9 mouse cellular contexts compared by ENCODE assay signal in genomic region chr19:11092131-11092530, GRCm38 (mm10). TPM values are rescaled to one million over a fixed set of nuclear protein-coding genes. Genes with fewer than 3 reads are reported as not detected.
DNase-seq lines count a peak whose midpoint lies in the region; ATAC-seq lines count a peak whose summit lies in the region.
"Not testable (repeated sequence)": the region's sequence is repeated elsewhere in the genome, so short reads cannot be mapped to it uniquely, and the experiment has no call there.
"Had no signal": no experiment of that assay in that cellular context is flagged by ENCODE, and none has a peak within 500 bp of the region (broad histone marks: within the 10 kb centered on the region; RNA-seq: fewer than 3 reads in every experiment).

No protein-coding gene starts in this region.

- not testable (repeated sequence) for DNase-seq in embryonic facial prominence, embryonic 14.5 days (ENCODE audit: low spot score)
- peak; percentile 2 for DNase-seq in right cerebral cortex, adult 18-20 months

- not testable (repeated sequence) for H3K4me1 ChIP-seq in embryonic facial prominence, embryonic 14.5 days (ENCODE audit: control insufficient read depth, insufficient read depth, low read length); heart, embryonic 13.5 days; intestine, embryonic 15.5 days (replicated peaks); liver, embryonic 12.5 days; midbrain, embryonic 13.5 days (replicated peaks)

- H3K27me3 ChIP-seq in embryonic facial prominence, embryonic 14.5 days (replicated peaks; ENCODE audit: control insufficient read depth, insufficient read depth, low read length) = peaks cover 11% of the 10 kb centered on the region
- peaks cover 27% of the 10 kb centered on the region for H3K27me3 ChIP-seq in heart, embryonic 13.5 days (replicated peaks)
- H3K27me3 ChIP-seq in intestine, embryonic 15.5 days (replicated peaks) = not testable (repeated sequence)
- peaks cover 11% of the 10 kb centered on the region for H3K27me3 ChIP-seq in liver, embryonic 12.5 days (replicated peaks)
- H3K27me3 ChIP-seq in midbrain, embryonic 13.5 days = peaks cover 17% of the 10 kb centered on the region

- ATAC-seq in activated CD4-positive, CD25-positive, alpha-beta regulatory T cell, adult 4 months = peak; percentile 65
- not testable (repeated sequence) for ATAC-seq in embryonic facial prominence, embryonic 14.5 days (ENCODE audit: low read depth); heart, embryonic 13.5 days (ENCODE audit: extremely low read depth, insufficient number of reproducible peaks, low FRiP score, low TSS enrichment); liver, embryonic 12.5 days; midbrain, embryonic 13.5 days
- ATAC-seq in intestine, embryonic 15.5 days = peak; percentile 62

- H3K36me3 ChIP-seq in embryonic facial prominence, embryonic 14.5 days (ENCODE audit: control insufficient read depth, insufficient read depth, low read length); heart, embryonic 13.5 days; intestine, embryonic 15.5 days; liver, embryonic 12.5 days; midbrain, embryonic 13.5 days: not testable (repeated sequence)

- 4% methylated on average over 49 of the region's 50 CpGs for WGBS in embryonic facial prominence, embryonic 14.5 days
- 3% methylated on average over 50 of the region's 50 CpGs for WGBS in heart, embryonic 13.5 days
- WGBS in intestine, embryonic 15.5 days = 4% methylated on average over 50 of the region's 50 CpGs
- WGBS in liver, embryonic 12.5 days (ENCODE audit: insufficient replicate concordance) = 4% methylated on average over 50 of the region's 50 CpGs
- 6% methylated on average over 50 of the region's 50 CpGs for WGBS in midbrain, embryonic 13.5 days

- H3K27ac ChIP-seq in embryonic facial prominence, embryonic 14.5 days (replicated peaks; ENCODE audit: low read depth, low read length); heart, embryonic 13.5 days (replicated peaks); intestine, embryonic 15.5 days; liver, embryonic 12.5 days; midbrain, embryonic 13.5 days: not testable (repeated sequence)

- peak overlapping the region; percentile 52 for H3K4me2 ChIP-seq in embryonic facial prominence, embryonic 14.5 days (ENCODE audit: low read depth, low read length)
- H3K4me2 ChIP-seq in heart, embryonic 13.5 days = peak overlapping the region; percentile 70
- peak overlapping the region; percentile 63 for H3K4me2 ChIP-seq in intestine, embryonic 15.5 days (replicated peaks)
- peak overlapping the region; percentile 48 for H3K4me2 ChIP-seq in liver, embryonic 12.5 days
- peak overlapping the region; percentile 58 for H3K4me2 ChIP-seq in midbrain, embryonic 13.5 days (replicated peaks)

- H3K9ac ChIP-seq in embryonic facial prominence, embryonic 14.5 days (ENCODE audit: low read depth, low read length); heart, embryonic 13.5 days; intestine, embryonic 15.5 days; liver, embryonic 12.5 days: not testable (repeated sequence)
- peak overlapping the region; percentile 48; the same call in 1 of the 2 replicates for H3K9ac ChIP-seq in midbrain, embryonic 13.5 days (replicated peaks)

- not testable (repeated sequence) for H3K9me3 ChIP-seq in embryonic facial prominence, embryonic 14.5 days (ENCODE audit: control insufficient read depth, low read length); heart, embryonic 13.5 days; intestine, embryonic 15.5 days; liver, embryonic 12.5 days (replicated peaks); midbrain, embryonic 13.5 days

- peak overlapping the region; percentile 38 for H3K4me3 ChIP-seq in embryonic facial prominence, embryonic 14.5 days (ENCODE audit: low read depth, low read length)
- peak overlapping the region; percentile 48 for H3K4me3 ChIP-seq in heart, embryonic 13.5 days
- H3K4me3 ChIP-seq in intestine, embryonic 15.5 days (replicated peaks) = peak overlapping the region; percentile 33
- peak overlapping the region; percentile 37 for H3K4me3 ChIP-seq in liver, embryonic 12.5 days
- peak overlapping the region; percentile 36 for H3K4me3 ChIP-seq in midbrain, embryonic 13.5 days (replicated peaks)

RNA-seq across cellular contexts. Expression of gene Ms4a8a, which starts 11.2 kb away (rescaled TPM):
- polyA plus RNA-seq in activated CD4-positive, CD25-positive, alpha-beta regulatory T cell, adult 4 months (2017; shearing (Covaris generic)) = not detected
- polyA plus RNA-seq in embryonic facial prominence, embryonic 14.5 days (2014; fragmentation: Nextera tagmentation; extraction: Ambion mirVana) = not detected in 2 replicates
- 0.21 TPM in 1 of 2 replicates, not detected in the other for polyA plus RNA-seq in heart, embryonic 13.5 days (2015; fragmentation: Nextera tagmentation; extraction: Ambion mirVana)
- 21.8 and 23.7 TPM in 2 replicates for polyA plus RNA-seq in intestine, embryonic 15.5 days (2015; fragmentation: Nextera tagmentation; extraction: Ambion mirVana)
- not detected in 2 replicates for polyA plus RNA-seq in liver, embryonic 12.5 days (2016; fragmentation: Nextera tagmentation; extraction: Ambion mirVana)
- not detected in 2 replicates for polyA plus RNA-seq in midbrain, embryonic 13.5 days (2015; fragmentation: Nextera tagmentation; extraction: Ambion mirVana)
- polyA plus RNA-seq: Patski had no signal

RNA-seq across cellular contexts. Expression of gene 1700017D01Rik, which starts 38.5 kb away (rescaled TPM):
- not detected for polyA plus RNA-seq in activated CD4-positive, CD25-positive, alpha-beta regulatory T cell, adult 4 months (2017; shearing (Covaris generic))
- polyA plus RNA-seq in embryonic facial prominence, embryonic 14.5 days (2014; fragmentation: Nextera tagmentation; extraction: Ambion mirVana) = not detected in 2 replicates
- not detected in 2 replicates for polyA plus RNA-seq in heart, embryonic 13.5 days (2015; fragmentation: Nextera tagmentation; extraction: Ambion mirVana)
- not detected in 2 replicates for polyA plus RNA-seq in intestine, embryonic 15.5 days (2015; fragmentation: Nextera tagmentation; extraction: Ambion mirVana)
- polyA plus RNA-seq in liver, embryonic 12.5 days (2016; fragmentation: Nextera tagmentation; extraction: Ambion mirVana) = not detected in 2 replicates
- polyA plus RNA-seq in midbrain, embryonic 13.5 days (2015; fragmentation: Nextera tagmentation; extraction: Ambion mirVana) = not detected in 2 replicates
- polyA plus RNA-seq: Patski; urinary bladder, adult 2 months had no signal

Comparison
In these comparisons a context has a peak if more than half of its experiments do, and no peak if none do; other contexts are left out.
1. RNA of gene Ms4a8a, which starts 11.2 kb away (polyA plus RNA-seq): 21.8 to 23.7 TPM in intestine, embryonic 15.5 days; not detected in activated CD4-positive, CD25-positive, alpha-beta regulatory T cell, adult 4 months, 0.21 TPM in heart, embryonic 13.5 days, not detected in embryonic facial prominence, embryonic 14.5 days, not detected in liver, embryonic 12.5 days and not detected in midbrain, embryonic 13.5 days; every median in the first group is over 10 times any median in the second.
2. Peak in every context shown above with its lines, with median percentiles within 50 percentile points of each other: H3K4me2 ChIP-seq and H3K4me3 ChIP-seq.